Mouse (Mus musculus) kidney, postnatal 36 days (tissue): ENCODE measurements at regions not wholly inside any gene's neighbourhood (a gene's known extent, or its start where the extent isn't known, plus 50 kb on each side); places are given as distances from the start of the nearest gene placed in this dataset.

Source experiments
- DNase-seq, 2 experiments: peaks; one replicate each; pipeline ENCODE4 v3.0.0; 2021 to 2022; ENCODE audit warnings: mixed read lengths in 2 of 2

GRCm38 (mm10) chr3:52859266-52859825 is 157.7 kb downstream of the Cog6 start:
- no peak for DNase-seq

GRCm38 (mm10) chr3:52858259-52858658 is 158.8 kb downstream of the Cog6 start:
- no peak for DNase-seq

- no peak for DNase-seq
Observed at GRCm38 (mm10) chr3:52857076-52857475, 160.0 kb downstream of the Cog6 start.

GRCm38 (mm10) chr3:52854560-52854959 is 162.5 kb downstream of the Cog6 start:
- no peak for DNase-seq

- DNase-seq = no peak
Observed at GRCm38 (mm10) chr3:52853126-52853525, 163.9 kb downstream of the Cog6 start.

- DNase-seq = no peak
Observed at GRCm38 (mm10) chr3:52845166-52845565, 171.9 kb downstream of the Cog6 start.

GRCm38 (mm10) chr3:52843998-52844397 is 173.0 kb downstream of the Cog6 start:
- DNase-seq = peak; percentile 88 to 95

GRCm38 (mm10) chr3:52842866-52843425 is 174.1 kb downstream of the Cog6 start:
- no peak for DNase-seq

GRCm38 (mm10) chr3:52840160-52840953 is 176.7 kb downstream of the Cog6 start:
- peak; percentile 35 to 58 for DNase-seq

GRCm38 (mm10) chr3:52838020-52838419 is 179.0 kb downstream of the Cog6 start:
- DNase-seq = no peak

- no peak for DNase-seq
Observed at GRCm38 (mm10) chr3:52837527-52837926, 179.5 kb downstream of the Cog6 start.

- no peak for DNase-seq
Observed at GRCm38 (mm10) chr3:52836780-52837179, 180.3 kb downstream of the Cog6 start.

- no peak for DNase-seq
Observed at GRCm38 (mm10) chr3:52832421-52832820, 184.6 kb downstream of the Cog6 start.

GRCm38 (mm10) chr3:52831986-52832385 is 185.1 kb downstream of the Cog6 start:
- no peak for DNase-seq

- no peak for DNase-seq
Observed at GRCm38 (mm10) chr3:52830101-52830500, 186.9 kb downstream of the Cog6 start.

GRCm38 (mm10) chr3:52829069-52829468 is 188.0 kb downstream of the Cog6 start:
- no peak for DNase-seq

GRCm38 (mm10) chr3:52828473-52828872 is 188.6 kb downstream of the Cog6 start:
- no peak for DNase-seq

GRCm38 (mm10) chr3:52822848-52823247 is 194.2 kb downstream of the Cog6 start:
- DNase-seq = no peak

GRCm38 (mm10) chr3:52821450-52821849 is 195.6 kb downstream of the Cog6 start:
- DNase-seq = no peak

- DNase-seq = no peak
Observed at GRCm38 (mm10) chr3:52818401-52818800, 198.6 kb downstream of the Cog6 start.

- no peak for DNase-seq
Observed at GRCm38 (mm10) chr3:52817416-52817815, 199.6 kb downstream of the Cog6 start.

GRCm38 (mm10) chr3:52815497-52815896 is 201.5 kb downstream of the Cog6 start:
- DNase-seq = no peak

GRCm38 (mm10) chr3:52802324-52802723 is 214.7 kb downstream of the Cog6 start:
- no peak for DNase-seq

GRCm38 (mm10) chr3:52801446-52801845 is 215.6 kb downstream of the Cog6 start:
- no peak for DNase-seq
